Mouse (Mus musculus): ENCODE data around the gene Psmd4. TPM values are rescaled to one million over a fixed set of nuclear protein-coding genes. Genes with fewer than 3 reads are reported as not detected.
A peak's percentile ranks its signal among the peaks of the same experiment; 100 is the strongest.
"Not testable (repeated sequence)": the region's sequence is repeated elsewhere in the genome, so short reads cannot be mapped to it uniquely, and the experiment has no call there.

Psmd4 gene
- total RNA-seq (2022) = 100 to 1,000 TPM; 137 to 166 (median 159) TPM

DNA sequence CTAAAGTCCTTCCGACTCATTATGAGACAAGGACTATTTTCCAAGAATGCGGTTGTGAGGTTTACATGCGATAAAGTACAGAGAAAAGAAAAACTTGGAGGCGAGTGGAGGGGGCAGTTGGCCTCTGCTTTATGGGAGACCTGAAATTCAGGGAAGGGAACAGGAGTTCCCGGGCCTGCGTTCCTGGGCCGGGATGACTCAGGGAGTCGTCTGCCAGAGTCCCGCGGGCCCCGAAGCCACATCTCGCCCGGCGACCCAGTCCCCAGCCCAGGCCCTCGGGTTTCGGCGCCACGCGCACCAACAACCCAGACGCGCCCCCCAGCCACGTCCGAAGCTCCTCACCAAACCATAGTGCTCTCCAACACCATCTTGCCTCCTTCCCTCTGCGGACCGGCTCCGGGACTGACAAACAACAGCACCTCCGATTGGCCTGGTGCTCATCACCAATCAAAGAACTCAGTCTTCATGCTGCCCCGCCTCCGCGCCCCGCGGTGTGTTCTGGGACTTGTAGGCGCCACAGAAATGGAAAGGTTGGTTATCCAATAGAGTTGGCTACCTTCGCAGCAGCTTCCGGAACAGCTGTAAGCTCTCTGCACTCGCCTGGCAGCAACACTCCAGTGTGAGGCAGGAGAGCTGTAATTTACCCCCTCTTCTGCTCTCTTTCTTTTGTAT lies at the start of gene Psmd4:
TSS of gene Psmd4 (minus strand) at position 449 of the 672 bp plus-strand sequence.
- DNase-seq (ENCODE audit: low spot score in 2 of 2) = peak; percentile 97 to 98

DNA sequence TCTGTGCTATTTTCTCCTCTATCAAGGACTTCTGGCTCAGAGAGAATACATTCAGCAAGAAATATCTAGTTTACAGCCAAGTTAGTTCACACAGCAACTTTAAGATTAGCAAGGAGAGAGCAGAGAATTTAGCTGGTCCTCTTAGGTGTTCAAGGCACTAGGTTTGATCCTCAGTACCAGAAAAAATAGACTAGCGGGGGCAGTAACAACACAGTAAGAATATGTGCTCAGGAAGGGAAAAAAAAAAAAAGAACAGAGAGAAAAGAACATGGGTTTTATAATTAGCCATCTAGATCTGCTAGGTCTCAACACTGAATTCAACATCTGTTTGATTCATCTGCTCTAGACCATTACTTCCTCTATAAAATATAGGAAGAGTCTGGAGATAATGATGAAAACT lies 45.7 kb upstream of the Psmd4 start:
- DNase-seq (ENCODE audit: low spot score in 2 of 2) = no peak

DNA sequence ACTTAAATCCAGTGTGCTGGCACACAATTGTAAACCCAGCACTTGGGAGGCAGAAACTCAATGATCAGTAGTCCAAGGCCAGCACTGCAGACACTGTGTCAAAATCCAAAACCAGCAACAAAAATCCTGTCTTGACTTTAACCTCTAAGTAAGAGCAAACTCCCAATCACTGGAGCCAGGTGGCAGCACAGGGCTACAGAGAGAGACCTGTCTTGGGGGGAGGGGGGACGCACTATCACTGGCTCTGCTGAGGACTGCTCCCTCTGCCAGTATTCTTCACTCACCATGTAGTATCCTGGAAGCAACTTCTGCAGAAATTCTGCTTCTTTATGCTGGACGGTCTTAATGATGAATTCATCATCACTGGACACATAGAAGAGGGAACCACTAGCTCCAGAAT lies 29.2 kb upstream of the Psmd4 start:
- DNase-seq (ENCODE audit: low spot score in 2 of 2) = no peak

DNA sequence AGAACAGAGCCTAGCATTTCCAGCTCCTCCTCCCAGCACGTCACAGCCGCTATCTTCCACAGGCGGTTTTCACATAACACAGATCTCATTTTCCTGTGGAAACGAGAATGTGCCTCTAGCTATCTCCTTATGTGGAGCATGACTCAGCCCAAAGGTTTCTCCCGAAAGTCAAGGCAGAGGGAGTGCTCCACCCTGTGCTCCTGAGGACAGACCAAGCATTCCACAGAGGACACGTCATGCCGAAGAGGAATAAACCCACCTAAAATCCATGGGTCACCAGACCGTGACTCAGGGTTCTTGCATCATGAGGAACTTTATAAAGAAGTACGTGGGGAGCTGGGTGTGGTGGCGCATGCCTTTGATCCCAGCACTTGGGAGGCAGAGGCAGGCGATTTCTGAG lies 24.2 kb upstream of the Psmd4 start:
- no peak for DNase-seq (ENCODE audit: low spot score in 2 of 2)

DNA sequence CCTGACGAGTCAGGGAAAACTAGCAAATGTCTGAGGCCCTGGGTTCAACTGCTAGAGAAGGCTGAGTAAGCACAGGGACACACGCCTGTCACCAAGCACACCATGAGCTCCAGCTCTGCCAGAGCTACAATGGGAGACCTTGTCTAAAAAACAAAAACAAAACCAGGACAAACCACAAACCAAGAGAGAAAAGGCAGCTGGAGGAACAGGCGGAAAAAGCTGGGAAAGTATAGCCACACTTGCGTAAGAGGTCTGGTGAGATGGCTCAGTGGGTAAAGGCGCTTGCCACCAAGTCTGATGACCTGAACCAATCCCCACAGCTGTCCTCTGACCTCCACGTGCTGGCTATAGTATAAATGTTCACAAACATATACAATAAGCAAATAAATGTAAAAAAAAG lies 23.7 kb upstream of the Psmd4 start:
- DNase-seq (ENCODE audit: low spot score in 2 of 2) = no peak

DNA sequence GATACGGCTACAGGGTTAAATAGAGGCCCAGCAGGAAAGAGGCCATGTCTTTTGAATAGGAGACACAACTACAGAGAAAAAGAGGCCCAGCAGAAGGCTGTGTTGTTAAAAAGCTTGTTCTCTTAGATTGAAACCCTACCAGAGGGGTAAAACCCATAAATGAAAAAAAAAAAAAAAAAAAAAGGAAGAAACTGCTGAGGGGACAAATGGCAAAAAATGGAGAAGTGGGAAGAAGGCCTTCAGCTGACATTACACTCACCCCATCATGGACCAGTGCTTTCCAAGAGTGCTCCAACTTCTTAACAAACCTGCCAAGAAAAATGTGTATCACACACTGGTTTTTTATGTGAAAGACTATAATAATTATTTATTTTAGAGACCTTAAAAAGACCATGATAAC lies 23.1 kb upstream of the Psmd4 start:
- no peak for DNase-seq (ENCODE audit: low spot score in 2 of 2)

DNA sequence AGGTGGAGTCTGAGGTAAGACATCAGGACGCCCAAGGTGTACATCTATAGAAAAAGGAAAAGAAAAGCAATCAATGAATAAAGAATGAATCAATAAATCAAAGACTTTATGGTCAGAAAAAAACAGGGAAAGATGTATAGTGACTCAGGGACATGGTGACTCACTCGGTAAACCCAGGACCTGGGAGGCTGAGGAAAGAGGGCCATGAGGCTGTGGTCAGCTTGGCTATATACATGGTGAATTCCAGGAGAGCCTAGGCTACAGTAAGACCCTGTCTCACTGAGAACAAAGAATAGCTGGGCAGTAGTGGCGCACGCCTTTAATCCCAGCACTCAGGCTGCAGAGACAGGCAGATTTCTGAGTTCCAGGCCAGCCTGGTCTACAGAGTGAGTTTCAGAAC lies 21.3 kb upstream of the Psmd4 start:
- DNase-seq (ENCODE audit: low spot score in 2 of 2) = no peak

DNA sequence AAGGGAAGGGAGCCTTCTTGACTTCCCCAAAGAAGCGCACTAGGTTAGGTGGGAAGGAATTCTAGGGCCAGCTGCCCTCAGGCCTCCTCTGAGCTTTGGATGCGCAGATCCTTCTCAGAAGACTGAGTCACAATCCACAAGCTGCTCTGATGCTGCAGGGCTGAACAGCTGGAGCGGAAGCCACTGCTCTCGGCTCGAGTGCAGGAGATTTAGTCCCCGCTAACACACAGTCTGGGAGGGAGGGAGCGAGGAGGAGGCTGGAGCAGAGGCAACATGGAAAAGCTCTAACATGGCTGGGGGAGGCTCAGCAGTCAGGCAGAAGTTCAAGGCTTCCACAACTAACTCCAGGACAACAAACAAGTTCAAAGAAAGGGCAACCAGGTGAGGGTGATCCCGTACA lies 15.7 kb upstream of the Psmd4 start:
- DNase-seq (ENCODE audit: low spot score in 2 of 2) = peak in 1 of 2 experiments; percentile 35

DNA sequence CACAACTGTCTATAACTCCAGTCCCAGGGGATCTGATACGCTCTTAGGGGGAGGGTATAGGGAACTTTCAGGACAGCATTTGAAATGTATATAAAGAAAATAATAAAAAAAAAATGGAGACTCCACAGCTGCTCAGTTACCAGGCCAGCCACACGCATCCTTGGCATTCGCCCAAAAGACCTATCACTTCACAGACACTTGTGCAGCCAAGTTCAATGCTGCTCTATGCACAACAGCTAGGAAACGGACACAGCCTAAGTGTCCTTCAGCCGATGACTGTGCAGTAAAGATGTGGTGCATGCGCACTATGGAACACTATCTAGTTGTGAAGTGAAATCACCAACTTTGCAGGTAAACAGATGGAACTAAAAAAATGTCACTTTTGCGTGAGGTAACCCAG lies 13.9 kb upstream of the Psmd4 start:
- no peak for DNase-seq (ENCODE audit: low spot score in 2 of 2)

DNA sequence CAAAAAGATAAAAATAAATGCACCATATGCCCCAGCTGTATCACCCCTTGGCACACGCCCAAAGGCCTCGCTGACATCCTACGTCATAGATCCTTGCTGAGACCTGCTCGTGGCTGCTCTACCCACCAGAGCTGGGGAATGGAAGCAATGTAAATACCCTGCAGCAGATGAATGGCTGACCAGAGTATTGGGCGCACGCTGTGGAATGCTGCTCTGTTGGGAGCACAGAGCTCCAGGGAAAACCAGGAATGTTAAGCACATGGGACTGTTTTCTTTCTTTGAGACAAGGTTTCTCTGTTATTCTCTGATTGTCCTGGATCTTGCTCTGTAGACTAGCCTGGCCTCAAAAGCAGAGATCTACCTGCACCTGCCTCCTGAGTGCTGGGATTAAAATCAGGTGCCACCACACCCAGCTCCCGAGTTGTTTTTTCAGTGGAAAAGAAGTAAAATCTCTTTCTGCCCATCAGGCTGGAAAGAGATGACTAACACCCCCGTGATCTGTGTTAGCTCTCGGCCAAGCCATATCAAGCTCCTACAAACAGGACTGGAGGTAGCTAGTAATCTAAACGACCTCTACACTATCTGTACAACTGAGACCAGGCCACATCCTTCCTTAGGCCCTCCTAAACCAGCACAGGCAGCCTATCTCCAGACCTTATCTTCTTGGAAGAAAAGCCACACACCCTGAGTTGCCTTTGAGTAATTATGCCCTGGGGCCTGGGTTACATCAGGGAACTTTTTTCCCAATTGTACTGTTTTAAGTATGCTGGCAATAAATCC lies 12.3 kb upstream of the Psmd4 start:
- DNase-seq (ENCODE audit: low spot score in 2 of 2) = no peak

DNA sequence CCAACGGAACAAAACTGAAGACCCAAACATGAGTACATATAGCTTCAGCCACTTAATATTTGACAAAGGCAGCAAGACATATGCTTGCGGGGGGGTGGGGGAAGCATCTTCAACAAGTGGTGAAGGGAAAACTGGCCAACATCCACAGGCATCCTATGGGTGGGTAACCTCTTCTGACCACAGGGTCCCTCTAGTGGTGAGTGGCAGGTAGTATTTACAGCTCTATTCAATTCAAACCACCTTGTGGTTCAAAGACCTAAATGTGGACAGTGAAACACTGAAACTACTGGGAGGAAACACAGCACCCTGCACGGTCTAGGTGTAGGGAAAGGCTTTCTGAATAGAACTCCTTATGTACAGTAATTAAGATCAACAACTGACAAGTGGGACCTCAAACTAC lies 11.3 kb upstream of the Psmd4 start:
- no peak for DNase-seq (ENCODE audit: low spot score in 2 of 2)

DNA sequence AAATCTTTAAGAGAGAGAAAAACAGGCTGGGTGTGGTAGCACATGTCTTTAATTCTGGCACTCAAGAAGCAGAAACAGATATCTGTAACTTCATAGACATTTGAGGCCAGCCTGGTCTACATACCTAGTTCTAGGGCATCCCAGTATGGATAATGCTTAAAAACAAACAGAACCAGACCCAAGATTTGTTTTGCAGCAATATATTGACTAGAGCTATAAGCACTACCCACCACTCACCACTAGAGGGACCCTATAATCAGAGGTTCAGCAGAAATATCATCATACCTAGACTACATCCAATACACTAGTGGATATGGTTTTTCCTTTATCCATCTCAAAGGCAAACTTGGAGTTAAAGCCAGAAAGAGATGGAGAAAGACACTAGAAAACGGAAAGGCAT lies 10.5 kb upstream of the Psmd4 start:
- no peak for DNase-seq (ENCODE audit: low spot score in 2 of 2)

DNA sequence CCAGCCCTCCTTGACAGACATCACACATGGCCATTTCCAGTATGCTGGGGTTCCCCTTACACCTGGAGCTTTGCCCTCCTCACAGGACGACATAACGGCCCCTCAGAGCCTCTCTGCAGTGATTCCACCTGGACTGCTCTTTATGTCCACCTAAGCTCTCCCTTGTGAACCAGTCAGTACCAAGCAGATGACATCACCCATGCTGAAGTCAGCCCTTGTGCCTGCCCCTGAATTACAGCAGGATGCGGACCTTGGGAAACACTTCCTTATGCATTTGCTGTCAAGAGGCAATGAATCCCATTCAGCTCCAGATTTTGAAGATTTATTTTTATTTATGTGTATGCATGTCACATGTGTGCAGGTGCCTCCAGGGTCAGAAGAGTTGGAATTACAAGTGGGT lies 5.5 kb upstream of the Psmd4 start:
- no peak for DNase-seq (ENCODE audit: low spot score in 2 of 2)

DNA sequence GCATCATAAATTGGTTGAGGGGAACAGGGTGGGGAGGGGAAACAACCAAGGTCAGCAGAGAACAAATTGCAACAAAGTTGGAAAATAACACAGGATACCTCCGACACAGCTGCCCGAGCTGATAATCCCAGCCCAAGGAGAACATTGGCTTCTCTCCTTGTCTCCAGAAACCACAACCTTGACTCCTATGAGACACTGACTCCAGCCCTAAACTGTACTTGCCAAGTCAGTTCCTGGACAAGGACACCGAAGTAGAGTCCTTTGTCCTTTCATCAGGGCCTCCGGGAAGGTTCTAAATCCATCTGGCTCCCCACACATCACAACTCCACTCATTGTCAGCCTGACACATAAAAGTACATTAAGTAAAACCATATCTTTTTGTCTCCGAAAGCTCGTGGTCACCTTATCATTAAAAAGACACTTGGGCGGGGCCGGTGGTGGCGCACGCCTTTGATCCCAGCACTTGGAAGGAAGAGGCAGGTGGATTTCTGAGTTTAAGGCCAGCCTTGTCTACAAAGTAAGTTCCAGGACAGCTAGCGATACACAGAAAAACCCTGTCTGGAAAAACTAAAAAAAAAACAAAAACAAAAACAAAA lies 4.1 kb upstream of the Psmd4 start:
- no peak for DNase-seq (ENCODE audit: low spot score in 2 of 2)

DNA sequence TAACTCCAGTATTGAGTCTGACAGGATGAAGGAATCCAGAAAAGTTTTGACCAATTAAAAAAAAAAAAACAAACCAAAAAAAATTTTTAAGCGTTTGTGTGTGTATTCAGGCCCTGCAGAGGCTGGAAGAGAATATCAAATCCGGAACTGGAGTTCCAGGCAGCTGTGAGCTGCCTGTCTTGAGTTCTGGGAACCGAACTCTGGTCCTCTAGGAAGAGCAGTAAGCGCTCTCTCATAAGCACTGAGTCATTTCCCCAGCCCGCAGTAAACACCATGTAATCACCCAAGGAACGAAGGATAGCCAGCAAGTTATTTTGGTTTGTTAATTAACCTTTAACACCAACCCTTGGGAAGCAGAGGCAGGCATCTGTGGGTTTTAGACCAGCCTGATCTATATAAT lies 837 bp upstream of the Psmd4 start:
- DNase-seq (ENCODE audit: low spot score in 2 of 2) = no peak

DNA sequence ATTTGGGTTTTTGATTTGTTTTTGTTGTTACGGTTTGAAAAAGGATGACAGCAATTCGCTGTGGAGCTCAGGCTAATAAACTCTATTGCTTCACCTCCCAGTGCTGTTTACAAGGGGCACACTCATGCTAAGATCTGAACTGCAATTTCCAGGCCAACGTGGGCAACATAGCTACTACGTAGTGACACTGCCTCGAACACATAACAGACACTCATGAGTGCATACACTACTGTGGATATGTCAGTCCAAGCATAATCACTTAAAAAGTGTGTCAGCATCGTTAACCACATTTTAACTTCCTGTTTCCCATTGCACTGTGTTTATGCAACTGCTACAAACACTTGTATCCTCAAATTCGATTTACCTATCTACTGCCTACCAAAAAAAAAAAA lies 420 bp upstream of the Psmd4 start:
- DNase-seq (ENCODE audit: low spot score in 2 of 2) = no peak

DNA sequence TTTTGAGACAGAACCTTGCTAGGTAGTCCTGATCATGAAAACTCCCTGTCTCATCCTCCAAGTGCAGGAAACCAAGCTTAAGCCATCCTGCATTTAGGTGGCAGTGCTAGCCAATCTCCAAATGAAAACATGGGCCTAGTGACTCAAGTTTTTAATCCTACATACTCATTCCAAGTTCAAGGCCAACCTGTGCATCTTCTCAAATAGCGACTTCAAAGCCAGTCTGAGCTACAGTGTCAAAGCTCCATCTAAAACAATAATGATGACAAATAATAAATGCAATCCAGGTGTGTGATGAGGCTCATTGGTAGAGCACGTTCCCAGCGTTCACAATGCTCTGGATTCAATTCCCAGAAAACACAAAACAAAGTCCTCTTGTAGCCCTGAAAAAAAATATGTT lies 789 bp downstream of the Psmd4 start:
- no peak for DNase-seq (ENCODE audit: low spot score in 2 of 2)

DNA sequence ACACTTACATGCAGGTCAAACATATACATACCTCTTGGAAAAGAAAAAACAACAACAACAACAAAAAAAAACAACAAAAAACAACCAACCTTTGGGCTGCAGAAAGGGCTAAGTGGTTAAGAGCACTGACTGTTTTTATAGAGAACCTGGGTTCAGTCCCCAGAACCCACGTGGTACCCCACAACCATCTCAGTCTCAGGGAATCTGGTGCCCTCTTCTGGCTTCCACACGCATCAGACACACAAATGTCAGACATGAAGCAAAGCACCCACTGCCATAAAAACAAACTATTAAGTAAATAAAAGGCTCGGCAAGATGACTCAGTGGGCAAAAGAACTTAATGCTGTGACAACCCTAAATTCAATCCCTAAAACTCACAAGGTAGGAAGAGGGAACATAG lies 12.5 kb downstream of the Psmd4 start:
- no peak for DNase-seq (ENCODE audit: low spot score in 2 of 2)

DNA sequence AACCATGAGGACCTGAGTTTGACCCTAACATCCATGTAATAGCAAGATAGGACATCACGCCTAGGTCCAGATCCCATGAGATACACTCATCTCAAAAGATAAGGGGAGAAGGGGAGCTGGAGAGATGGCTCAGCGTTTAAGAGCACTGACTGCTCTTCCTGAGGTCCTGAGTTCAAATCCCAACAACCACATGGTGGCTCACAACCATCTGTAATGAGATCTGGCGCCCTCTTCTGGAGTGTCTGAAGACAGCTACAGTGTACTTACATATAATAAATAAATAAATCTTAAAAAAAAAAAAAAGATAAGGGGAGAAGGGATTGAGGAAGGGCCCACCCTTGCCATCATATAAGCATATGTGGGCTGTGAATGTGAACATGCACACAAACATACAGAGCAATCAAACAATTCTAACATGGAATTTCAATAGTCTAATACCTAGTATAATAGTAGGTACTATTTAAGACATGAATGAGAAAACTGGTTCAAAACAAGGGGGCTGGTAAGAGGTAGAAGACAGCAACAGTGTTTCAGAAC lies 13.1 kb downstream of the Psmd4 start:
- not testable (repeated sequence) for DNase-seq (ENCODE audit: low spot score in 2 of 2)

DNA sequence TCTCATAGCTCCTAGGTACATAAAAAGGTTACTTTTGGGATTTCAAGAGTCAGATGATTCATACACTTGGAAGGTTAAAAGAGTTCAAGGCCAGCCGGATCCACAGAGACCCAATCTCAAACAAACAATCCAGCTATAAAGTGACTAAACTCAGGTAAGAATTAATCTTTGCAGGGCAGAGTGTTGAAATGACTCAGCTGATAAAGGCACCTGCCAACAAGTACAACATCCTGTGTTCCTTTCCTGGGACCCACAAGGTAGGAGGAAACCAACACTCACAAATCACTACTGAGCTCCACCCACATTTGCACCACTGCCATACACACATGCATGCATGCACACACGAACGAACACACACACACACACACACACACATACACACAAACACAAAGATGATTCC lies 13.8 kb downstream of the Psmd4 start:
- DNase-seq (ENCODE audit: low spot score in 2 of 2) = no peak

DNA sequence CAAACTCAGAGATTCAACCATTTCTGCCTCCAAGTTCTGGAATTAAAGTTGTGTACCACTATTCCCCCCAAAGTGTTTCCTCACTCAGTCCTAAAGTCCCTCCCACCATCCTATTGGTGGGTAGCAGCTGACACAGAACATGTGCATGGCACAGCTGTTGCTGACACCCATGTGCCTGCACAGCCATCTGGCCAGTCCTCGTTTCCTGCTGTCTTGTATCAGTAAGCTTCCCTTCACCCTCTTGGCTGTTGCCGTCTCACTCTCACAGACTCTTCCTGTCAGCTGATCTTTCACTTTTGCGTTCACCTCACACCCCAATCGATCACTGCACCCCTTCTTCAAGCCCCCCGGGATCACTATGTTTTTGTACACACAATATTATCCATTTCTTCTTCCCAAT lies 14.7 kb downstream of the Psmd4 start:
- peak; percentile 81 to 87 for DNase-seq (ENCODE audit: low spot score in 2 of 2)

DNA sequence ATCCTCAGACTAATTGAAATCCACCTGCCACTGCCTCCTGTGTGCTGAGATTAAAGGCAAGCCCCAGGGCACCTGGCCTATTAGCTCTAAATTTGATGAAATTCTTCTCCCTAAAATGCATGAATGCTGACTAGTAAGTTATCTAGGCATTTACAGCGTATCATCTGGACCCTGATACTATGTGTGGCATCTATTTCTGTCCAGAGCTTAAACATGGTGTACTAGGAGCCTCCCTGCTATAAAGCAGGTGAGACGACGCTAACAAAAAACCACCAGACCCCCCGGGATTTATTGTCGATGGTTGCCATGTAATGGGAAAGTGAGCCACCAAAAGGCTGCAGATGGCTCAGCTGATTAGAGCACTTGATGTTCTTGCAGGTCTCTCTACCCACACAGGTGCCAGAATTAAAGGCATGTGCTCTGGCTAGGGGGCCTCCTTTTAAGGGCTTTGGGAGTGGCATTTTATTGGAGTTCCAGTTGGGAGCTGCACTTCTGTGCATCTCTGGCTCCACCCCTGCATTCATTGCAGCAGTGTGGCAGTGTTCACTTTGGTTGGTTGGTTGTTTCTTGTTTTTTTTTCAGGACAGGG lies 15.3 kb downstream of the Psmd4 start:
- DNase-seq (ENCODE audit: low spot score in 2 of 2) = no peak

All from layer of hippocampus, adult 8-10 months (tissue).